Mouse (Mus musculus) E14TG2a.4 (cell line): ENCODE data around the gene Zbed4.

Source experiments
- CTCF ChIP-seq: conservative IDR thresholded peaks from 2 replicates; pipeline ENCODE4 v1.5.1; 2014; ENCODE audit warnings: low read length
- NANOG ChIP-seq: IDR thresholded peaks from 2 replicates; pipeline ENCODE4 v1.6.1; 2014; ENCODE audit warnings: borderline replicate concordance, low read length, mixed read lengths
- POU5F1 ChIP-seq: IDR thresholded peaks from 2 replicates; pipeline ENCODE4 v1.6.1; 2014; ENCODE audit warnings: low read length, borderline replicate concordance

- no peak for TF ChIP-seq CTCF
- no peak for TF ChIP-seq NANOG
- TF ChIP-seq POU5F1: no peak
Observed at GRCm38 (mm10) chr15:88733834-88734571, 17.5 kb upstream of the Zbed4 start, which contains the start of gene Brd1.
